In the genomic region with DNA sequence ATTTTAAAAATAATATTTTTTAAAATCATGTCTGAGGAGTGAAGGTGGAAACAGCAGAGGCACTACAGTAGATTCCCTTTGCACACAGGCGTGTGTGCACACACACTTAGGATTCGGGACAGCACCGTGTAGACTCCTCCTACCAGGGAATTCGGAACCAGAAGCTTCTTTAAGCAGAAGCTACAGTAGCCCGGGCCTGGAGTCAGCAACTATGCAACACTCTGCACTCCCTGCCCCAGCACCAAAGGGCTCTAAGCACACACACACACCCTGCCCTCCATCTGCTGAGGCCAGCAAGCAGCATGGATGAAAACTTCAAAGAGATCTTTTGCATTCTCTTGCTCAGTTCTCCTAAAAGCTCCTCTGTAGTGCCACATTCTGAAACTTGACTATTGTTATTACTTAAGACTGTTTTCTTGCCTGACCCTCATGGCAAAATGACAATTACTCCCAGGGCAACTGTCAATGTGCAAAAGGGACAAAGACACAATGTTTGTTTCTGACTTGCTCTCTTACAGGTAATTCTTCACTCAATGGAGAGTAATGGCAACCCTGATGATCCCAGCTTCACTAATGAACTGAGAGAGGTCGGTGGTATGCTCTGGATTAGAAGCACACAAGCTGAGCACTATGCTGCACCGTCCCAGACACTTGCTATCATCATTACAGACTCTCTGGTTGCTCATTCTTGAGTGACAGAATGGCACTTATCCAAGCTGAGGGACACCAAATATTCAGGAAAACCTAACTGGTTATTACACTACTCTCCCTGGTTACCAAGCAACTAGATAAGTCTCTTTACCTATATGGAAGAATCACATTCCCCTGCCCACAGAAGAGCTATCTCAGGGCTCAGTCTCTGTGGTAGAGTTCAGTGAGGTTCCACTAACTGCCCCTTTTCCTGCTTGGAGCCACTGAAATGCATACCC, we compare ENCODE assay signal across 14 mouse cellular contexts. TPM values are rescaled to one million over a fixed set of nuclear protein-coding genes. Genes with fewer than 3 reads are reported as not detected.
A peak's percentile ranks its signal among the peaks of the same experiment; 100 is the strongest.
DNase-seq lines count a peak whose midpoint lies in the region; ATAC-seq and TF ChIP-seq lines count a peak whose summit lies in the region.
"Had no signal": no experiment of that assay in that cellular context is flagged by ENCODE, and none has a peak within 500 bp of the region (broad histone marks: within the 10 kb centered on the region; RNA-seq: fewer than 3 reads in every experiment).

No protein-coding gene starts in this region.

- H3K36me3 ChIP-seq in hindbrain, embryonic 16.5 days (ENCODE audit: control insufficient read depth, insufficient read depth, low read length), result no peaks in the 10 kb centered on the region
- H3K36me3 ChIP-seq in hindbrain, embryonic 13.5 days, result no peaks in the 10 kb centered on the region
- no peaks in the 10 kb centered on the region for H3K36me3 ChIP-seq in midbrain, embryonic 15.5 days (replicated peaks)
- H3K36me3 ChIP-seq in midbrain, embryonic 14.5 days (ENCODE audit: control insufficient read depth, insufficient read depth, low read length), result no peaks in the 10 kb centered on the region
- H3K36me3 ChIP-seq in forebrain, postnatal 0 days (ENCODE audit: insufficient read depth), result peaks cover 3% of the 10 kb centered on the region; the same call in 1 of the 2 replicates

- no peaks in the 10 kb centered on the region for H3K27me3 ChIP-seq in hindbrain, embryonic 16.5 days (replicated peaks; ENCODE audit: control insufficient read depth, insufficient read depth, low read length)
- H3K27me3 ChIP-seq in hindbrain, embryonic 13.5 days, result no peaks in the 10 kb centered on the region
- H3K27me3 ChIP-seq in midbrain, embryonic 15.5 days (replicated peaks), result no peaks in the 10 kb centered on the region
- no peaks in the 10 kb centered on the region for H3K27me3 ChIP-seq in midbrain, embryonic 14.5 days (ENCODE audit: control insufficient read depth, insufficient read depth, low read length)
- H3K27me3 ChIP-seq in forebrain, postnatal 0 days (ENCODE audit: insufficient read depth, low read length), result no peaks in the 10 kb centered on the region
- H3K27me3 ChIP-seq: embryonic facial prominence, embryonic 13.5 days; Patski had no signal

- H3K9me3 ChIP-seq in hindbrain, embryonic 16.5 days (ENCODE audit: control insufficient read depth, low read length), result no peaks in the 10 kb centered on the region
- H3K9me3 ChIP-seq in hindbrain, embryonic 13.5 days, result no peaks in the 10 kb centered on the region
- no peaks in the 10 kb centered on the region for H3K9me3 ChIP-seq in midbrain, embryonic 15.5 days
- H3K9me3 ChIP-seq in midbrain, embryonic 14.5 days (ENCODE audit: control insufficient read depth, low read length), result no peaks in the 10 kb centered on the region
- no peaks in the 10 kb centered on the region for H3K9me3 ChIP-seq in forebrain, postnatal 0 days (ENCODE audit: low read length)
- H3K9me3 ChIP-seq: embryonic facial prominence, embryonic 13.5 days had no signal

- no peak for DNase-seq in midbrain, embryonic 14.5 days
- no peak for DNase-seq in forebrain, postnatal 0 days
- DNase-seq in urinary bladder, adult 2 months (ENCODE audit: low spot score), result no peak
- DNase-seq in right cerebral cortex, adult 18-20 months, result no peak
- DNase-seq: kidney, adult 11 months; lung, postnatal 4 days; retina, postnatal 1 day had no signal

- no peak overlapping the region for H3K4me3 ChIP-seq in hindbrain, embryonic 16.5 days (ENCODE audit: low read length)
- no peak overlapping the region for H3K4me3 ChIP-seq in hindbrain, embryonic 13.5 days
- H3K4me3 ChIP-seq in midbrain, embryonic 15.5 days, result no peak overlapping the region
- no peak overlapping the region for H3K4me3 ChIP-seq in midbrain, embryonic 14.5 days (replicated peaks; ENCODE audit: low read depth, low read length)
- no peak overlapping the region for H3K4me3 ChIP-seq in forebrain, postnatal 0 days (ENCODE audit: low read depth, low read length)
- H3K4me3 ChIP-seq: embryonic facial prominence, embryonic 13.5 days had no signal

- 55% methylated on average over 7 of the region's 7 CpGs for WGBS in hindbrain, embryonic 16.5 days
- WGBS in hindbrain, embryonic 13.5 days, result 66% methylated on average over 7 of the region's 7 CpGs
- 64% methylated on average over 7 of the region's 7 CpGs for WGBS in midbrain, embryonic 15.5 days
- 73% methylated on average over 7 of the region's 7 CpGs for WGBS in midbrain, embryonic 14.5 days
- 59% methylated on average over 7 of the region's 7 CpGs for WGBS in forebrain, postnatal 0 days

- peak; percentile 42 for ATAC-seq in hindbrain, embryonic 16.5 days
- no peak; the same call in 1 of the 2 replicates for ATAC-seq in hindbrain, embryonic 13.5 days (ENCODE audit: low FRiP score)
- peak; percentile 64 for ATAC-seq in midbrain, embryonic 15.5 days (replicated peaks)
- no peak for ATAC-seq in midbrain, embryonic 14.5 days (ENCODE audit: low FRiP score, low TSS enrichment)
- peak; percentile 34; the same call in 1 of the 2 replicates for ATAC-seq in forebrain, postnatal 0 days
- ATAC-seq: Patski had no signal

- H3K9ac ChIP-seq in hindbrain, embryonic 16.5 days (ENCODE audit: low read depth, low read length), result no peak overlapping the region
- H3K9ac ChIP-seq in hindbrain, embryonic 13.5 days, result no peak overlapping the region
- no peak overlapping the region for H3K9ac ChIP-seq in midbrain, embryonic 15.5 days
- no peak overlapping the region for H3K9ac ChIP-seq in midbrain, embryonic 14.5 days (replicated peaks; ENCODE audit: low read length)
- no peak overlapping the region for H3K9ac ChIP-seq in forebrain, postnatal 0 days
- H3K9ac ChIP-seq: embryonic facial prominence, embryonic 13.5 days had no signal

- no peak for TF ChIP-seq CTCF in forebrain, postnatal 0 days (IDR thresholded peaks at IDR 0.05; ENCODE audit: low read depth)

- no peak overlapping the region for H3K4me2 ChIP-seq in hindbrain, embryonic 16.5 days (ENCODE audit: low read length)
- H3K4me2 ChIP-seq in hindbrain, embryonic 13.5 days, result no peak overlapping the region
- no peak overlapping the region for H3K4me2 ChIP-seq in midbrain, embryonic 15.5 days
- no peak overlapping the region for H3K4me2 ChIP-seq in midbrain, embryonic 14.5 days (ENCODE audit: low read length)
- no peak overlapping the region for H3K4me2 ChIP-seq in forebrain, postnatal 0 days (ENCODE audit: low read depth)
- H3K4me2 ChIP-seq: embryonic facial prominence, embryonic 13.5 days had no signal

- peaks cover 10% of the 10 kb centered on the region for H3K4me1 ChIP-seq in hindbrain, embryonic 16.5 days (ENCODE audit: control insufficient read depth, insufficient read depth, low read depth, low read length)
- peaks cover 16% of the 10 kb centered on the region for H3K4me1 ChIP-seq in hindbrain, embryonic 13.5 days (replicated peaks)
- H3K4me1 ChIP-seq in midbrain, embryonic 15.5 days, result peaks cover 11% of the 10 kb centered on the region
- no peaks in the 10 kb centered on the region for H3K4me1 ChIP-seq in midbrain, embryonic 14.5 days (ENCODE audit: control insufficient read depth, insufficient read depth, low read length)
- H3K4me1 ChIP-seq in forebrain, postnatal 0 days (ENCODE audit: insufficient read depth), result no peaks in the 10 kb centered on the region; the same call in 1 of the 2 replicates

- no peak overlapping the region for H3K27ac ChIP-seq in hindbrain, embryonic 16.5 days (ENCODE audit: low read depth, low read length)
- no peak overlapping the region for H3K27ac ChIP-seq in hindbrain, embryonic 13.5 days
- H3K27ac ChIP-seq in midbrain, embryonic 15.5 days, result peak overlapping the region; percentile 20; the same call in 1 of the 2 replicates
- no peak overlapping the region for H3K27ac ChIP-seq in midbrain, embryonic 14.5 days (replicated peaks; ENCODE audit: low read depth, low read length)
- no peak overlapping the region for H3K27ac ChIP-seq in forebrain, postnatal 0 days (ENCODE audit: low read depth, low read length)
- H3K27ac ChIP-seq: embryonic facial prominence, embryonic 13.5 days had no signal

RNA-seq across cellular contexts. Expression of a gene that starts 20.1 kb away (rescaled TPM):
- polyA plus RNA-seq in hindbrain, embryonic 16.5 days (2015; fragmentation: Nextera tagmentation; extraction: Ambion mirVana), result 68.3 and 82.9 TPM in 2 replicates
- polyA plus RNA-seq in hindbrain, embryonic 13.5 days (2015; fragmentation: Nextera tagmentation; extraction: Ambion mirVana), result 68.2 and 69.6 TPM in 2 replicates
- polyA plus RNA-seq in midbrain, embryonic 15.5 days (2015; fragmentation: Nextera tagmentation; extraction: Ambion mirVana), result 86.5 and 96.9 TPM in 2 replicates
- 87.2 and 117 TPM in 2 replicates for polyA plus RNA-seq in midbrain, embryonic 14.5 days (2014; fragmentation: Nextera tagmentation; extraction: Ambion mirVana)
- total RNA-seq in forebrain, postnatal 0 days (2014; rRNA removed), result 149 and 209 TPM in 2 replicates
- 38.4 and 60.2 TPM in 2 replicates for polyA plus RNA-seq in forebrain, postnatal 0 days (2015; fragmentation: Nextera tagmentation; extraction: Ambion mirVana)
- polyA plus RNA-seq in urinary bladder, adult 2 months (2012; rRNA removed), result 29.9 and 37.2 TPM in 2 replicates

RNA-seq across cellular contexts. Expression of a gene that starts 54.4 kb away (rescaled TPM):
- polyA plus RNA-seq in hindbrain, embryonic 16.5 days (2015; fragmentation: Nextera tagmentation; extraction: Ambion mirVana), result 16.0 and 17.1 TPM in 2 replicates
- 5.9 and 6.1 TPM in 2 replicates for polyA plus RNA-seq in hindbrain, embryonic 13.5 days (2015; fragmentation: Nextera tagmentation; extraction: Ambion mirVana)
- polyA plus RNA-seq in midbrain, embryonic 15.5 days (2015; fragmentation: Nextera tagmentation; extraction: Ambion mirVana), result 14.3 and 15.7 TPM in 2 replicates
- polyA plus RNA-seq in midbrain, embryonic 14.5 days (2014; fragmentation: Nextera tagmentation; extraction: Ambion mirVana), result 3.6 and 5.4 TPM in 2 replicates
- total RNA-seq in forebrain, postnatal 0 days (2014; rRNA removed), result 26.3 and 27.2 TPM in 2 replicates
- 19.9 and 20.9 TPM in 2 replicates for polyA plus RNA-seq in forebrain, postnatal 0 days (2015; fragmentation: Nextera tagmentation; extraction: Ambion mirVana)
- polyA plus RNA-seq in urinary bladder, adult 2 months (2012; rRNA removed), result 57.5 and 62.9 TPM in 2 replicates

RNA-seq across cellular contexts. Expression of a gene that starts 57.2 kb away (rescaled TPM):
- polyA plus RNA-seq in hindbrain, embryonic 16.5 days (2015; fragmentation: Nextera tagmentation; extraction: Ambion mirVana), result 2.0 and 2.9 TPM in 2 replicates
- polyA plus RNA-seq in hindbrain, embryonic 13.5 days (2015; fragmentation: Nextera tagmentation; extraction: Ambion mirVana), result 1.4 and 2.5 TPM in 2 replicates
- 1.6 and 1.9 TPM in 2 replicates for polyA plus RNA-seq in midbrain, embryonic 15.5 days (2015; fragmentation: Nextera tagmentation; extraction: Ambion mirVana)
- 1.4 and 1.8 TPM in 2 replicates for polyA plus RNA-seq in midbrain, embryonic 14.5 days (2014; fragmentation: Nextera tagmentation; extraction: Ambion mirVana)
- total RNA-seq in forebrain, postnatal 0 days (2014; rRNA removed), result 1.2 and 2.1 TPM in 2 replicates
- polyA plus RNA-seq in forebrain, postnatal 0 days (2015; fragmentation: Nextera tagmentation; extraction: Ambion mirVana), result 2.1 and 3.1 TPM in 2 replicates
- polyA plus RNA-seq in urinary bladder, adult 2 months (2012; rRNA removed), result 1.6 and 2.4 TPM in 2 replicates
- total RNA-seq: heart, adult 18-20 months; hematopoietic stem cell, adult 5-6 weeks had no signal

Comparison
In these comparisons a context has a peak if more than half of its experiments do, and no peak if none do; other contexts are left out.
1. ATAC-seq: peak in hindbrain, embryonic 16.5 days (single experiment), midbrain, embryonic 15.5 days (single experiment) and forebrain, postnatal 0 days (single experiment); none in hindbrain, embryonic 13.5 days (single experiment) and midbrain, embryonic 14.5 days (single experiment).